Mouse (Mus musculus): ENCODE measurements at regions not wholly inside any gene's neighbourhood (a gene's known extent, or its start where the extent isn't known, plus 50 kb on each side); places are given as distances from the start of the nearest gene placed in this dataset.
"Not testable (repeated sequence)": the region's sequence is repeated elsewhere in the genome, so short reads cannot be mapped to it uniquely, and the experiment has no call there.

- DNase-seq, result no peak
These were observed 188.9 kb upstream of the Pfkp start for GRCm38 (mm10) chr13:6837446-6837845.

GRCm38 (mm10) chr13:6837075-6837422, 188.5 kb upstream of the Pfkp start:
- DNase-seq, result no peak

DNA sequence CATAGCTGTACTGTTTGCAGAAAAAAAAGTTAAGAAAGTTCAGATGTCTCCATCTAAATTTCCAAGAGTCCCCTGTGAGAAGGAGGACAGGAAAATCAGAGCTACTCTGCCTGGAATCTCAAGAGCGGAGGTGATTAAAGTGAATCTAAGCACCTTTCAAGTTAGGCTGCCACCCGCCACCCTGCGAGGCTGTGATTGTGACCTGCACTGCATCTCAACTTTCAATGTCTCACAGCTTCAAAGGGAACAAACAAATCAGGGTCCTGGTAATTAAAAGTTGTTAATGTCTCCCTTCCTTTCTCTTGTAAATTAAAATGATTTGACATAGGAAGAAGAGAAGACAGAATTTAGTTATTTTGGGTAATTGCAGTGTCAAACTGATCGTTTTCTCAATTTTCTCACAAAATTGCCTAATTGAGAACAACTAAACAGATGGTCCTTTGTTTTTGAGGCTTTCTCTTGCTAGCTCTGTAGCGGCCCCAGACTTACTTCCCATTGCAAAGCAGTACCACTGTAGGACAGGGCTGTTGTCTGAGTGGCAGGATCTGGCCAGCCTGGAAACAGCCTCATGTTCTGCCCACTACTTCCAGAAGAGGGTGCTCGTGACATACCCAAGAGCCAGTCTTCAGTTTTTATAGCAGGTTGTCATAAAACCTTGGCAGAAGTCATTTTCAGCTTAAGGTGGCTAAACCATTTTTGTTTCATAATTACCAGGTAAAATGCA, 187.9 kb upstream of the Pfkp start:
- peak; percentile 69 for DNase-seq

DNA sequence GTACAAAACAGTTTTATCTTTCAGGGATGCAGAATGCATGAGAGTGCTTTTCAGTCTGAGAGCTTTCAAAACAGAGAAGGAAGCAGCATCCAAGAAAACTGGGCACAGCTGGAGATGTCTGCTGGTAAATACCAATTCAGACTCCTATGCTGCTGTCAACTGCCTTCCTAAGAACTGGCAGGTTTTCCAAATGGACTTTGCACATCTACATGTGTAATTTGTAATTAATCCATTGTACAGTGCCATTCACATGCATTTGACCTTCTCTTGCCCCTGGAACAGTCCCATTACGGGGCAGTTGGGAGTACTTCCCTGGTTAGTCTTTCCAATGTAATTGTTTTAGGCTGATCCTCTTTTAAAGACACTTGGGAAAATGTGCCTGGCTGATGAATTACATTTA, 181.3 kb upstream of the Pfkp start:
- DNase-seq, result no peak

DNA sequence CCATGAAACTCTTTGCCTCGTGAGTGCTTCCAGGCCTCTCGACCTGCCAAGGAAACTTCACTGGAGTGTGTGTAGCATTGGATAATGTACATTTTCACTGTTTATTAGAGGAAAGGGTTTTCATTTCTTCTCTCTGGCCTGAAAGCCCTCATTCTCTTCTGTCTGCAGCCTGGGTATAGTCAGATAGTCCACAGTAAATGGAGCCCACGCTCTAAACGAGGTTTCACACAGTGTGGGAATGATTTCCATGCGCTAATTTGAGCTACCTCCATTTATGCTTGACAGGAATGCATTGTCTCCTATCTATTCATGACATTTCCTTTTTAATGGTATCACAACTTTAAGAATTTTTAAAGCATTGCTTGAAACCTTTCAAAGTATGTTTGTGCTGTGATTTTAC, 180.8 kb upstream of the Pfkp start:
- DNase-seq, result no peak

GRCm38 (mm10) chr13:6828601-6829330, 180.2 kb upstream of the Pfkp start:
- not testable (repeated sequence) for DNase-seq

DNA sequence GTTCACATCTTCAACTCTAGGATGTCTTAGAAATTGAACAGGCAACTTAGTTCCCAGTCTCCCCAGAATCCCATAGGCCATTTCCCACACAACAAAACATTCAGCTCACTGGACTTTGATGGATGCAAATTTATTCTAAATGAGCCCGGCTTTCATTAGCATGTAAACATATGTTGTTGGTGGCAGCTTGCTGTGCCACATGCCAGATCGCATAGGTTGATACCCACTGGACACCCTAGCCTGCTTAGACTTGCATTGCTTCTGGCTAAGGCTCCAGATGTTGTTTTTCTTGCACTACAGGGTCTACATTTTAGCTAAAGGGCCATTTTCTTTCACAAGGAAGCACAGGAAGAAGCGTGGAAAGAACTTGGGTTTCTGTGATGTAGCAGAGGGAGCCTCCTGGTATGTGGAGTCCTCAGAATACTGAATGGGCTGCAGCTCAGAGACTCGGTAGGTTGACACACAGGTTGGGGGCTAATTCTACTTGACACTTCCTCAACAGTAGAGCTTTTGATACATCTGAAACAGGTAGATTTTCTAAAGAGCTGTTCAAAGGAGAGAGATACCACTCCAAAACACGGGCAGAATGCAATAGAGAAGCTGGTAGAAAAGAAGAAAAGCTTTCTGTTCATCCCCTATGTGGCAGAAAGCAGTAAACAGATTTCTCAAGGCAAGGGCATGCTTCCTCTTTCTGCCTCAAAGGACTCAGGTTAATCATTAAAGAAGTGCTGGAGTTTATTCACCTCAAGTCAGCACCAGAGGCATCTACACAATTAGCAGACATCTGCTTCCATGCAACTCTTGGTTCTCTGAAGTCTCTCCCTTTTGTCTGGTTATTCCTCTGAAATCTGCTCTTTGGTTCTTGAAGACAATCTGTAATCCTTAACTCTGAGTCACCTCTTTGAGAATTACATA, 153.9 kb upstream of the Pfkp start:
- peak; percentile 17 for DNase-seq

DNA sequence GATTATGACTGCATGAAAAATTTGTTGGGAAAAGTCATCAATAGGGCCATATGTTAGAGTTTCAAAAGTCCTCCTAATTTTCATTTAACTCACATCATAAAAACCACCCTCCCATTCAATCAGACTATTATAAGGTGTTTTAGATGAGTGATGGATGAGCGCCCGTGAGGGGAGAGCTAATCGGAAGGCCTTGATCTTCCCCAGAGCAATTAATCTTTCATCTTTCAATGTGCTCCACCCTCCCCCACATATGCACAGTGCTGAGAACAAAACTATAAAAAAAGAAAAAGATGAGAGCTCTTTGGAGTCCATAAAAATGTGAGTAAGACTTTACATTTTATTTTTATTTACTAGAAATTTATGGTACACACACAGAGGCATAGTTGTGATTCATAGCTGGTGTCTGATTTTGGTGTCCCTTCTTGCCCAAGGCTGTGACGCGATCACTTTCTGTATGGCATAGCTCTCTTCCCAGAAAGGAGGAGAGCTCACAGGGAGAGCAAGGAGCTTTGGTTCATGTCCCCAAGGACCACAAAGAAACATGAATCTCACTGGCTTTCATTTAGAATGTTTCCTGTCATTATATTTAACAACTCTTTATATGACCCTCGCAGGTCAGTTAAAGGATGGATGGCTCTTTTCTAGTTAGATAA, 119.5 kb upstream of the Pfkp start:
- no peak for DNase-seq

DNA sequence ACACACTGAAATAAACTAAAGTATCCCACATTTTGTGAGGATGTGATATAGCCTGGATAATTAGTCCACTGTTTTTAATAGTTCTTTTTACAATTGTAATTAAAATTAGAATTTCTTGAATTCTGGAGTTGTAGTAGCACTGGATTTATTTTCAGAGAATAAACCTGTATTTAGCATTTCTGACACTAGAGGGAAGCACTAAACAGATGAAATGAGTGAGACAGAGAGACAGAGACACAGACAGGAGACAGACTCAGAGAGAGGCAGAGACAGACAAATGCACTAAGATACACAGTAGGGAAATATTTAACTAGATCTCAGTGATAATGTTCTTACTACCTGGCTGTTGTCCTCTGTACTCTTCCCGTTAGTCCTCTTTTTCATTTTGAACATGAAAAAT, 108.6 kb upstream of the Pfkp start:
- DNase-seq, result peak; percentile 48

GRCm38 (mm10) chr13:6751599-6751998, 103.0 kb upstream of the Pfkp start:
- no peak for DNase-seq

DNA sequence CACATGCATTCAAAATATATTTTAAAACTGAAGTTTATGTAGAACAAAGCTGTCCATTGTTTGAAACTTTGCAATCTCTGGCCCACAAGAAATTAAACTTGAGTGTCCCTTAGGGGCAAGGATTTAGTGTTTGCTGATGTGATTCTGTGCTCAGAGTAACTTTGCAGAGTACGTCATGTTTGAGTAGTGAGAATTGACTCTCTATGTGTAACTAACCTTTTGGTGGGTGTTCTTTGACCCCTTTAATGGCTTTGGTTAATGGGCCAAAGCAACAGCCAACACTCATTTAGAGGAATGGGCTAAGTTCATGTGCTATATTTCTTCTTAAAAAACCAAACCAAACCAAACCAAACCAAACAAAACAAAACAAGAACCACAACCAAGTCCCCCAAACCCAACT, 102.6 kb upstream of the Pfkp start:
- no peak for DNase-seq

DNA sequence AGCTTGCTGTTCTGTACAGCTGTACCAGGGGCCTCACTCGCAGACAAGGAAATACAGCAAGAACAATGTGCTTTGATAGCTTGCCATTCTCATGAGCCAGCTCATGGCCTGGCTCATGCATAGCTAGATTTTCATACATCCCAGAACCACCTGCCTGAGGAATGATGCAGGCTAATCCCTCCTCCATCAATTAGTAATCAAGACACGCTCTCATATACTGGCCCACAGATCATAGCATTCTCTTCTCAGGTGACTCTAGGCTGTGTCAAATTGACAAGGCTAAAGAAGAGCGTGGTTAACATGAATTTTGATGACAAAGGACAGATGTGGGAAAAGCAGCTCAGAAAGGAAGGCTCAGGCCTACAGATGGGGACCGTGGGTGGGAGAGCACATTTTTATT, 93.3 kb upstream of the Pfkp start:
- no peak for DNase-seq

- peak; percentile 45 for DNase-seq
These were observed 88.5 kb upstream of the Pfkp start for GRCm38 (mm10) chr13:6736984-6737566.
